Mouse (Mus musculus) frontal cortex, postnatal 14 days (tissue): ENCODE data around the gene Olfr248.
"Not testable (repeated sequence)": the region's sequence is repeated elsewhere in the genome, so short reads cannot be mapped to it uniquely, and the experiment has no call there.

Source experiments
- DNase-seq, 2 experiments: peaks; one replicate each; pipeline ENCODE4 v3.0.0; 2022; ENCODE audit warnings: low spot score in 2 of 2

Olfr248 gene

GRCm38 (mm10) chr1:174390746-174391145 is at the start of gene Olfr248:
Gene Olfr248, plus strand, starts transcription at chr1:174391046.
- no peak for DNase-seq

- not testable (repeated sequence) for DNase-seq
Observed at GRCm38 (mm10) chr1:174353636-174354035, 37.2 kb upstream of the Olfr248 start.

GRCm38 (mm10) chr1:174354640-174355039 is 36.2 kb upstream of the Olfr248 start:
- no peak for DNase-seq

GRCm38 (mm10) chr1:174364882-174365451 is 25.9 kb upstream of the Olfr248 start, which contains the start of gene Olfr417:
Gene Olfr417, plus strand, starts transcription at chr1:174365122.
- DNase-seq, result no peak

- no peak for DNase-seq
Observed at GRCm38 (mm10) chr1:174373799-174374198, 17.0 kb upstream of the Olfr248 start.

- DNase-seq, result no peak
Observed at GRCm38 (mm10) chr1:174422959-174423358, 32.1 kb downstream of the Olfr248 start.

- DNase-seq, result no peak
Observed at GRCm38 (mm10) chr1:174423764-174424163, 32.9 kb downstream of the Olfr248 start, which contains the start of gene Olfr414. Gene Olfr414, plus strand, starts transcription at chr1:174424064.

GRCm38 (mm10) chr1:174426180-174426986 is 35.5 kb downstream of the Olfr248 start:
- DNase-seq, result no peak

GRCm38 (mm10) chr1:174427402-174427801 is 36.6 kb downstream of the Olfr248 start:
- no peak for DNase-seq

- DNase-seq, result no peak
Observed at GRCm38 (mm10) chr1:174428407-174428806, 37.6 kb downstream of the Olfr248 start.

- no peak for DNase-seq
Observed at GRCm38 (mm10) chr1:174434121-174434520, 43.3 kb downstream of the Olfr248 start.
